8 mouse cellular contexts compared by ENCODE assay signal in the genomic region with DNA sequence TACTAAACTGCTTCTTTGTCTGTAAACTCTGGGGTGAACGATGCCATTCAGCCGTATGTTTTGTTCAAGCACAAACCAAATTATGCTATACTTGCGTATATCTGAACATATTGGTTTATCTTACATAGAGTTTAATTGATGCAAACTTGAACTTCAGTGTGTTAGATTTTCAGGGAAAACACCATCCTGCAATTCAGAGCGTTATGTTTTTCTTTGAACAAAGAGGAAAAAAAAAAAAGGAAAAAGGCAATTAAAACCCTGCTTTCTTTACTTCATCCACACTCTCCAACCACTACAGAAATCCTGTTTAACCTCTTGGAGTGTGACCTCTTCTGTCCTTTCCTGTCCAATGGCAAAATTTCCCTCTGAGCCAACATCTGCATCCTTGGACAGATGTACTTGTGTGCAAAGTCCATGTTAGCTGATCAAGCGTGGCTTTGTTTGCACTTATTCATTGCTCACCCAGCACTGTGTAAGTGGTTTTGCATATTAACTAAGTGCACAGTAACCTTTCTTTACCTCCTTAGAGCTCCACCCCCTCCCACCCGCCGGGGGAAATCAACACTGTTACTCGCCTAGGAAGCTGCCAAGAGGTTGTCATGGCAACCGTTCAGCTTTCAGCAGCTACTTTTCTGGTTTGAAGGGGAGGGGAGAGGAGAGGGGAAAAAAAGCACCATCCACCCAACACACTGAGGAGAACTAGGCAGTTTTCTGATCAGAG.
DNase-seq lines count a peak whose midpoint lies in the region; ATAC-seq and TF ChIP-seq lines count a peak whose summit lies in the region.
"Had no signal": no experiment of that assay in that cellular context is flagged by ENCODE, and none has a peak within 500 bp of the region (broad histone marks: within the 10 kb centered on the region; RNA-seq: fewer than 3 reads in every experiment).

No protein-coding gene starts in this region.

- WGBS in heart, embryonic 12.5 days, result 35% methylated on average over 9 of the region's 9 CpGs
- WGBS in kidney, embryonic 15.5 days, result 23% methylated on average over 9 of the region's 9 CpGs
- WGBS in limb, embryonic 12.5 days, result 23% methylated on average over 9 of the region's 9 CpGs
- WGBS in midbrain, embryonic 15.5 days, result 4% methylated on average over 9 of the region's 9 CpGs
- WGBS in spleen, adult 2 months, result 38% methylated on average over 9 of the region's 9 CpGs

- peaks cover 29% of the 10 kb centered on the region for H3K4me1 ChIP-seq in heart, embryonic 12.5 days (replicated peaks)
- H3K4me1 ChIP-seq in kidney, embryonic 15.5 days, result peaks cover 42% of the 10 kb centered on the region
- H3K4me1 ChIP-seq in limb, embryonic 12.5 days (replicated peaks), result peaks cover 46% of the 10 kb centered on the region
- H3K4me1 ChIP-seq in midbrain, embryonic 15.5 days, result peaks cover 39% of the 10 kb centered on the region
- peaks cover 9% of the 10 kb centered on the region; the same call in 1 of the 2 replicates for H3K4me1 ChIP-seq in spleen, adult 2 months (ENCODE audit: control insufficient read depth, insufficient read depth, insufficient read length)

- peak overlapping the region; percentile 39 for H3K4me2 ChIP-seq in heart, embryonic 12.5 days
- H3K4me2 ChIP-seq in kidney, embryonic 15.5 days, result peak overlapping the region; percentile 32
- peak overlapping the region; percentile 49 for H3K4me2 ChIP-seq in limb, embryonic 12.5 days
- peak overlapping the region; percentile 51 for H3K4me2 ChIP-seq in midbrain, embryonic 15.5 days

- peak; percentile 33; the same call in 1 of the 2 replicates for ATAC-seq in heart, embryonic 12.5 days (ENCODE audit: insufficient number of reproducible peaks, low FRiP score)
- peak; percentile 91 for ATAC-seq in kidney, embryonic 15.5 days (replicated peaks; ENCODE audit: low FRiP score)
- peak; percentile 90 for ATAC-seq in limb, embryonic 12.5 days (ENCODE audit: insufficient number of reproducible peaks, insufficient read depth, low FRiP score, low TSS enrichment, low read depth)
- ATAC-seq in midbrain, embryonic 15.5 days (replicated peaks), result peak; percentile 87

- H3K27me3 ChIP-seq in heart, embryonic 12.5 days (replicated peaks), result no peaks in the 10 kb centered on the region
- H3K27me3 ChIP-seq in kidney, embryonic 15.5 days, result no peaks in the 10 kb centered on the region
- no peaks in the 10 kb centered on the region for H3K27me3 ChIP-seq in limb, embryonic 12.5 days
- H3K27me3 ChIP-seq in midbrain, embryonic 15.5 days (replicated peaks), result no peaks in the 10 kb centered on the region
- no peaks in the 10 kb centered on the region for H3K27me3 ChIP-seq in spleen, adult 2 months (ENCODE audit: control insufficient read depth, insufficient read depth, low read length)

- TF ChIP-seq POLR2A in spleen, adult 2 months (IDR thresholded peaks at IDR 0.05; ENCODE audit: low read depth, low read length), result no peak

- no peaks in the 10 kb centered on the region for H3K9me3 ChIP-seq in heart, embryonic 12.5 days (replicated peaks)
- H3K9me3 ChIP-seq in kidney, embryonic 15.5 days (replicated peaks), result no peaks in the 10 kb centered on the region
- H3K9me3 ChIP-seq in limb, embryonic 12.5 days, result no peaks in the 10 kb centered on the region
- H3K9me3 ChIP-seq in midbrain, embryonic 15.5 days, result no peaks in the 10 kb centered on the region

- H3K4me3 ChIP-seq in heart, embryonic 12.5 days, result no peak overlapping the region
- no peak overlapping the region for H3K4me3 ChIP-seq in kidney, embryonic 15.5 days (replicated peaks)
- no peak overlapping the region for H3K4me3 ChIP-seq in limb, embryonic 12.5 days (replicated peaks)
- peak overlapping the region; percentile 23 for H3K4me3 ChIP-seq in midbrain, embryonic 15.5 days
- no peak overlapping the region for H3K4me3 ChIP-seq in spleen, adult 2 months (ENCODE audit: extremely low read depth, insufficient read depth, insufficient read length)
- H3K4me3 ChIP-seq: heart, adult 2 months had no signal

- no peak for TF ChIP-seq CTCF in spleen, adult 2 months (IDR thresholded peaks at IDR 0.05; ENCODE audit: extremely low read depth, insufficient read depth, insufficient read length, insufficient replicate concordance)

- H3K9ac ChIP-seq in heart, embryonic 12.5 days, result no peak overlapping the region; the same call in 1 of the 2 replicates
- no peak overlapping the region for H3K9ac ChIP-seq in kidney, embryonic 15.5 days
- H3K9ac ChIP-seq in limb, embryonic 12.5 days (replicated peaks), result no peak overlapping the region
- peak overlapping the region; percentile 13; the same call in 1 of the 2 replicates for H3K9ac ChIP-seq in midbrain, embryonic 15.5 days

- no peak overlapping the region for H3K27ac ChIP-seq in heart, embryonic 12.5 days (ENCODE audit: poor library complexity, severe bottlenecking)
- peak overlapping the region; percentile 81; the same call in 1 of the 2 replicates for H3K27ac ChIP-seq in kidney, embryonic 15.5 days
- H3K27ac ChIP-seq in limb, embryonic 12.5 days, result peak overlapping the region; percentile 76
- peak overlapping the region; percentile 87 for H3K27ac ChIP-seq in midbrain, embryonic 15.5 days
- no peak overlapping the region for H3K27ac ChIP-seq in spleen, adult 2 months (ENCODE audit: insufficient read depth, low read length)
- H3K27ac ChIP-seq: heart, adult 2 months had no signal

- H3K36me3 ChIP-seq in heart, embryonic 12.5 days, result no peaks in the 10 kb centered on the region
- no peaks in the 10 kb centered on the region for H3K36me3 ChIP-seq in kidney, embryonic 15.5 days
- H3K36me3 ChIP-seq in limb, embryonic 12.5 days, result no peaks in the 10 kb centered on the region
- H3K36me3 ChIP-seq in midbrain, embryonic 15.5 days (replicated peaks), result no peaks in the 10 kb centered on the region
- H3K36me3 ChIP-seq in spleen, adult 2 months (ENCODE audit: control insufficient read depth, insufficient read depth, low read length), result no peaks in the 10 kb centered on the region

- peak; percentile 65 for DNase-seq in adrenal gland, postnatal 14 days
- DNase-seq in embryo, embryonic 10.5 days (ENCODE audit: low spot score), result peak; percentile 97
- peak; percentile 41 to 67 for DNase-seq in spleen, adult 2 months (ENCODE audit: low read depth in 1 of 2, low spot score in 2 of 2)

Comparison
In these comparisons a context has a peak if more than half of its experiments do, and no peak if none do; other contexts are left out.
1. ATAC-seq: peak in every context shown above with its lines; median percentile 91 in kidney, embryonic 15.5 days; 90 in limb, embryonic 12.5 days; 87 in midbrain, embryonic 15.5 days; 33 in heart, embryonic 12.5 days.
2. H3K27ac ChIP-seq: peak in kidney, embryonic 15.5 days (single experiment), limb, embryonic 12.5 days (single experiment) and midbrain, embryonic 15.5 days (single experiment); none in heart, embryonic 12.5 days (single experiment) and spleen, adult 2 months (single experiment).
3. Peak in every context shown above with its lines, with median percentiles within 50 percentile points of each other: DNase-seq and H3K4me2 ChIP-seq.